In genomic region chr5:101768558-101768957, GRCm38 (mm10) we compare ENCODE assay signal across 20 mouse cellular contexts. TPM values are rescaled to one million over a fixed set of nuclear protein-coding genes. Genes with fewer than 3 reads are reported as not detected.
A peak's percentile ranks its signal among the peaks of the same experiment; 100 is the strongest.
DNase-seq lines count a peak whose midpoint lies in the region; ATAC-seq and TF ChIP-seq lines count a peak whose summit lies in the region.
"Had no signal": no experiment of that assay in that cellular context is flagged by ENCODE, and none has a peak within 500 bp of the region (broad histone marks: within the 10 kb centered on the region; RNA-seq: fewer than 3 reads in every experiment).

No protein-coding gene starts in this region.

- intact Hi-C loops in gastrocnemius, adult 2 months (cut with DNase I): no loop called here

- no peak for ATAC-seq in lung, postnatal 0 days
- ATAC-seq: forebrain, embryonic 16.5 days had no signal

- H3K27ac ChIP-seq in lung, postnatal 0 days (ENCODE audit: low read length): 0 out of 2 replicates have a peak overlapping the region, but pooled peaks have one; percentile 55
- H3K27ac ChIP-seq in limb, embryonic 10.5 days: no peak overlapping the region
- no peak overlapping the region for H3K27ac ChIP-seq in gastrocnemius, adult 2 months
- H3K27ac ChIP-seq: embryonic facial prominence, embryonic 13.5 days; forebrain, embryonic 12.5 days; heart, adult 2 months; hindbrain, embryonic 15.5 days had no signal

- no peak overlapping the region for H3K4me2 ChIP-seq in lung, postnatal 0 days (replicated peaks; ENCODE audit: low read depth, low read length)
- H3K4me2 ChIP-seq: embryonic facial prominence, embryonic 13.5 days; forebrain, embryonic 12.5 days; heart, embryonic 12.5 days; hindbrain, embryonic 15.5 days had no signal

- TF ChIP-seq CTCF in lung, postnatal 0 days (IDR thresholded peaks at IDR 0.05): no peak
- no peak for TF ChIP-seq CTCF in gastrocnemius, adult 2 months (IDR thresholded peaks at IDR 0.05)

- no peaks in the 10 kb centered on the region for H3K36me3 ChIP-seq in lung, postnatal 0 days (ENCODE audit: insufficient read depth, low read length)
- no peaks in the 10 kb centered on the region for H3K36me3 ChIP-seq in limb, embryonic 10.5 days
- H3K36me3 ChIP-seq: embryonic facial prominence, embryonic 13.5 days; forebrain, embryonic 12.5 days; heart, embryonic 12.5 days; hindbrain, embryonic 15.5 days had no signal

- H3K9ac ChIP-seq in lung, postnatal 0 days (replicated peaks; ENCODE audit: low read depth): no peak overlapping the region
- H3K9ac ChIP-seq: embryonic facial prominence, embryonic 13.5 days; forebrain, embryonic 12.5 days; heart, embryonic 12.5 days; hindbrain, embryonic 15.5 days had no signal

- no peaks in the 10 kb centered on the region; the same call in 1 of the 2 replicates for H3K27me3 ChIP-seq in lung, postnatal 0 days (replicated peaks; ENCODE audit: insufficient read depth, low read length)
- H3K27me3 ChIP-seq in limb, embryonic 10.5 days (ENCODE audit: low read depth, poor library complexity, severe bottlenecking): peaks cover 71% of the 10 kb centered on the region

- no peak for TF ChIP-seq EP300 in lung, postnatal 0 days (IDR thresholded peaks at IDR 0.05)

- H3K4me1 ChIP-seq in lung, postnatal 0 days (ENCODE audit: insufficient read depth, low read depth, low read length): no peaks in the 10 kb centered on the region
- H3K4me1 ChIP-seq in limb, embryonic 10.5 days: peaks cover 25% of the 10 kb centered on the region
- H3K4me1 ChIP-seq: heart, embryonic 12.5 days had no signal

- DNase-seq in heart, postnatal 4 days: peak; percentile 3
- DNase-seq in heart, adult 18-20 months: no peak
- DNase-seq in lung, postnatal 0 days (ENCODE audit: low spot score): no peak
- no peak for DNase-seq in lung, postnatal 36 days
- peak; percentile 21 for DNase-seq in limb, embryonic 10.5 days (ENCODE audit: low spot score)
- DNase-seq in embryo, embryonic 11 days: no peak
- DNase-seq in gastrocnemius, adult 2 months: no peak
- DNase-seq: adrenal gland, postnatal 10 days; cerebellum, adult 11 months; cerebellum, adult 8-10 months; cerebellum, postnatal 14 days; gastrocnemius, postnatal 36 days had no signal

- H3K4me3 ChIP-seq in lung, postnatal 0 days (ENCODE audit: low read depth, low read length): no peak overlapping the region
- no peak overlapping the region for H3K4me3 ChIP-seq in limb, embryonic 10.5 days
- no peak overlapping the region for H3K4me3 ChIP-seq in gastrocnemius, adult 2 months
- H3K4me3 ChIP-seq: embryonic facial prominence, embryonic 13.5 days; forebrain, embryonic 12.5 days; heart, adult 2 months; heart, embryonic 12.5 days; hindbrain, embryonic 15.5 days had no signal

- no peaks in the 10 kb centered on the region for H3K9me3 ChIP-seq in lung, postnatal 0 days (ENCODE audit: low read length)
- no peaks in the 10 kb centered on the region for H3K9me3 ChIP-seq in limb, embryonic 10.5 days (replicated peaks)
- H3K9me3 ChIP-seq: embryonic facial prominence, embryonic 13.5 days; forebrain, embryonic 12.5 days; heart, embryonic 12.5 days; hindbrain, embryonic 15.5 days had no signal

- WGBS in lung, postnatal 0 days: 87% methylated on average over 7 of the region's 7 CpGs
- 85% methylated on average over 7 of the region's 7 CpGs for WGBS in limb, embryonic 10.5 days

RNA-seq across cellular contexts. Expression of gene Cds1, which starts 3.6 kb away (rescaled TPM):
- 1 to 10 TPM; 2.2 to 3.8 TPM for total RNA-seq in heart, postnatal 4 days (2021)
- total RNA-seq in heart, adult 18-20 months (2021): 10 to 100 TPM; 27.3 to 32.3 TPM
- 24.0 and 32.4 TPM in 2 replicates for polyA plus RNA-seq in lung, postnatal 0 days (2015; fragmentation: Nextera tagmentation; extraction: Ambion mirVana)
- 0.67 and 0.68 TPM in 2 replicates for polyA plus RNA-seq in limb, embryonic 10.5 days (2016; fragmentation: Nextera tagmentation; extraction: Ambion mirVana)
- total RNA-seq in gastrocnemius, adult 2 months (2021): 1 to 10 TPM; 4.3 to 5.2 TPM
- total RNA-seq: MEL had no signal
- polyA plus RNA-seq: C2C12 had no signal

Comparison
In these comparisons a context has a peak if more than half of its experiments do, and no peak if none do; other contexts are left out.
1. DNase-seq: peak in heart, postnatal 4 days (single experiment) and limb, embryonic 10.5 days (single experiment); none in heart, adult 18-20 months (0 of 2), lung, postnatal 0 days (single experiment), lung, postnatal 36 days (single experiment), embryo, embryonic 11 days (single experiment) and gastrocnemius, adult 2 months (single experiment).
2. RNA of gene Cds1, which starts 3.6 kb away (total RNA-seq): 27.3 to 32.3 TPM in heart, adult 18-20 months; 4.3 to 5.2 TPM in gastrocnemius, adult 2 months and 2.2 to 3.8 TPM in heart, postnatal 4 days; every median in the first group is over 4 times any median in the second.